In the genomic region with DNA sequence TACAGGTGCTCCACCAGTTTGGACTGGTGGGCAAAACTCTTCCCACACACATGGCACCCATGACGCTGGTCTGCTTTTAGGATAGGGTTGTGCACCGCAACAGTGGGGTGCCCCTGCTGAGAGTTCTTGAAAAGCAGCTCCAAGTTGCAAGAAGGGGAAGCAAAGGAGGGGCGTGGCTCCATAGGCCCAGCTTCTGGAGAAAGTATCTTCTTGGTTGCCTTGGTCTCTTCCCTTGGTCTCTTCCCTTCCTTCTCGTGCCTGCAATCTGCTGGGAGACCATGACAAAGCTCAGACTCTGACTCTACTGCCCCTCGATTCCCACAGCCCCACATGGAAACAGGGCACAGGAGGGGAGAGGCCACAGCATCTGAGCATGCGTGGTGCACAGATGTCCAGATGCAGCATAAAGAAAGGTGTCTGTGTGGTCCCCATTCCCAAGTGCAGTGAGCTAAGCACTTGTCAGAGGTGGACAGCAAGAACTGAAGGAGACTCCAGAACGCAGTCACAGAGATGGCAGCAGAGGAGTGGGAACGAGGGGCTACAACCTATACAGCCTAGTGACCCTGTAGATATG, we compare ENCODE assay signal across 8 mouse cellular contexts. TPM values are rescaled to one million over a fixed set of nuclear protein-coding genes. Genes with fewer than 3 reads are reported as not detected.
DNase-seq lines count a peak whose midpoint lies in the region; ATAC-seq and TF ChIP-seq lines count a peak whose summit lies in the region.

No protein-coding gene starts in this region.

- H3K4me1 ChIP-seq in heart, postnatal 0 days (ENCODE audit: control insufficient read depth, insufficient read depth): peaks cover 14% of the 10 kb centered on the region
- H3K4me1 ChIP-seq in embryonic facial prominence, embryonic 11.5 days (ENCODE audit: control insufficient read depth, insufficient read depth, low read length): no peaks in the 10 kb centered on the region
- 0 out of 2 replicates have a peak, but pooled peaks cover 5% of the 10 kb centered on the region for H3K4me1 ChIP-seq in intestine, postnatal 0 days (replicated peaks; ENCODE audit: control insufficient read depth, insufficient read depth, low read length)

- H3K36me3 ChIP-seq in heart, postnatal 0 days (replicated peaks; ENCODE audit: control insufficient read depth, insufficient read depth, low read length): peaks cover 7% of the 10 kb centered on the region
- H3K36me3 ChIP-seq in embryonic facial prominence, embryonic 11.5 days (replicated peaks; ENCODE audit: control insufficient read depth, insufficient read depth, low read depth, low read length): no peaks in the 10 kb centered on the region
- peaks cover 14% of the 10 kb centered on the region; the same call in 1 of the 2 replicates for H3K36me3 ChIP-seq in intestine, postnatal 0 days (ENCODE audit: control insufficient read depth, insufficient read depth)
- H3K36me3 ChIP-seq in myocyte (ENCODE audit: control insufficient read depth, insufficient read depth): no peaks in the 10 kb centered on the region

- peak overlapping the region; percentile 60 for H3K4me3 ChIP-seq in heart, postnatal 0 days (ENCODE audit: low read depth, low read length)
- H3K4me3 ChIP-seq in embryonic facial prominence, embryonic 11.5 days (ENCODE audit: low read depth, low read length): no peak overlapping the region
- H3K4me3 ChIP-seq in intestine, postnatal 0 days (ENCODE audit: low read depth, low read length): peak overlapping the region; percentile 57
- peak overlapping the region; percentile 69 for H3K4me3 ChIP-seq in myocyte

- 80% methylated on average over 8 of the region's 8 CpGs for WGBS in heart, postnatal 0 days
- WGBS in embryonic facial prominence, embryonic 11.5 days: 88% methylated on average over 8 of the region's 8 CpGs
- WGBS in intestine, postnatal 0 days: 75% methylated on average over 8 of the region's 8 CpGs

- H3K79me2 ChIP-seq in myocyte (ENCODE audit: control insufficient read depth, insufficient read depth): no peaks in the 10 kb centered on the region

- H3K9ac ChIP-seq in heart, postnatal 0 days (replicated peaks; ENCODE audit: low read depth, low read length): no peak overlapping the region
- peak overlapping the region; percentile 72; the same call in 1 of the 2 replicates for H3K9ac ChIP-seq in embryonic facial prominence, embryonic 11.5 days (replicated peaks; ENCODE audit: low read length)
- H3K9ac ChIP-seq in intestine, postnatal 0 days (ENCODE audit: low read depth, low read length): no peak overlapping the region; the same call in 1 of the 2 replicates

- TF ChIP-seq EP300 in heart, postnatal 0 days (IDR thresholded peaks at IDR 0.05; ENCODE audit: low read depth): no peak

- TF ChIP-seq POLR2A in myocyte (IDR thresholded peaks at IDR 0.05; ENCODE audit: insufficient read length, low read depth): no peak

- H3K27ac ChIP-seq in heart, postnatal 0 days (ENCODE audit: low read depth): 0 out of 2 replicates have a peak overlapping the region, but pooled peaks have one; percentile 84
- no peak overlapping the region for H3K27ac ChIP-seq in embryonic facial prominence, embryonic 11.5 days (replicated peaks; ENCODE audit: low read depth, low read length)
- 0 out of 2 replicates have a peak overlapping the region, but pooled peaks have one; percentile 87 for H3K27ac ChIP-seq in intestine, postnatal 0 days (ENCODE audit: low read depth, low read length)

- H3K27me3 ChIP-seq in heart, postnatal 0 days (ENCODE audit: control insufficient read depth, insufficient read depth, low read length): no peaks in the 10 kb centered on the region
- no peaks in the 10 kb centered on the region for H3K27me3 ChIP-seq in embryonic facial prominence, embryonic 11.5 days (ENCODE audit: control insufficient read depth, insufficient read depth, low read length)
- H3K27me3 ChIP-seq in intestine, postnatal 0 days (replicated peaks; ENCODE audit: control insufficient read depth, insufficient read depth, low read length): no peaks in the 10 kb centered on the region
- H3K27me3 ChIP-seq in myocyte (ENCODE audit: control insufficient read depth, insufficient read depth, insufficient read length): no peaks in the 10 kb centered on the region

- ATAC-seq in heart, postnatal 0 days (ENCODE audit: insufficient read depth, low read depth): no peak
- no peak for ATAC-seq in embryonic facial prominence, embryonic 11.5 days (replicated peaks; ENCODE audit: insufficient number of reproducible peaks, low FRiP score, low TSS enrichment, low read depth)
- ATAC-seq in intestine, postnatal 0 days: no peak

- DNase-seq in heart, postnatal 0 days (ENCODE audit: low spot score): no peak
- no peak for DNase-seq in heart, adult 18-20 months
- no peak for DNase-seq in embryonic facial prominence, embryonic 11.5 days (ENCODE audit: low spot score)
- no peak for DNase-seq in right cerebral cortex, adult 2 months (ENCODE audit: low spot score in 2 of 2)
- DNase-seq in thymus, postnatal 36 days: no peak
- no peak for DNase-seq in right cerebral cortex, adult 18-20 months

- no peaks in the 10 kb centered on the region for H3K9me3 ChIP-seq in heart, postnatal 0 days (replicated peaks; ENCODE audit: control insufficient read depth, low read length)
- H3K9me3 ChIP-seq in embryonic facial prominence, embryonic 11.5 days (replicated peaks; ENCODE audit: control insufficient read depth, low read length): no peaks in the 10 kb centered on the region
- H3K9me3 ChIP-seq in intestine, postnatal 0 days (ENCODE audit: control insufficient read depth): no peaks in the 10 kb centered on the region

- H3K4me2 ChIP-seq in heart, postnatal 0 days (ENCODE audit: low read depth, low read length): peak overlapping the region; percentile 63
- H3K4me2 ChIP-seq in embryonic facial prominence, embryonic 11.5 days (ENCODE audit: low read depth, low read length): peak overlapping the region; percentile 83
- H3K4me2 ChIP-seq in intestine, postnatal 0 days (replicated peaks; ENCODE audit: low read depth): peak overlapping the region; percentile 75
- peak overlapping the region; percentile 81 for H3K4me2 ChIP-seq in myocyte (ENCODE audit: low read depth)

- TF ChIP-seq CTCF in heart, postnatal 0 days (IDR thresholded peaks at IDR 0.05; ENCODE audit: low read depth): no peak
- TF ChIP-seq CTCF in intestine, postnatal 0 days (IDR thresholded peaks at IDR 0.05; ENCODE audit: low read depth): no peak

- H3ac ChIP-seq in myocyte (ENCODE audit: control insufficient read depth, insufficient read length): no peak overlapping the region

TF ChIP-seq in myocyte, 11 proteins besides CTCF, POLR2A, EP300 and RAD21:
- TF ChIP-seq MYOG (IDR thresholded peaks at IDR 0.05; ENCODE audit: control insufficient read depth in 1 of 3, insufficient read depth in 1 of 3, insufficient read length in 2 of 3, low read depth in 2 of 3) (no peak), MAX (IDR thresholded peaks at IDR 0.05; ENCODE audit: low read depth) (no peak), MYOD1 (IDR thresholded peaks at IDR 0.05; ENCODE audit: control insufficient read depth in 1 of 3, insufficient read length in 2 of 3, low read depth in 2 of 3) (no peak), E2F4 (IDR thresholded peaks at IDR 0.05; ENCODE audit: insufficient read depth) (no peak), TCF12 (IDR thresholded peaks at IDR 0.05; ENCODE audit: insufficient read depth, poor library complexity, severe bottlenecking) (no peak)

RNA-seq across cellular contexts. Expression of a gene that starts 1.1 kb away (rescaled TPM):
- 12.1 and 24.7 TPM in 2 replicates for total RNA-seq in heart, postnatal 0 days (2014; rRNA removed; ENCODE audit: low replicate concordance)
- polyA plus RNA-seq in heart, postnatal 0 days (2015; fragmentation: Nextera tagmentation; extraction: Ambion mirVana): 3.3 and 3.7 TPM in 2 replicates
- 1 to 10 TPM; 3.4 to 3.7 TPM for total RNA-seq in heart, adult 18-20 months (2021)
- polyA plus RNA-seq in embryonic facial prominence, embryonic 11.5 days (2014; fragmentation: Nextera tagmentation; extraction: Ambion mirVana): 6.1 TPM in 2 replicates
- polyA plus RNA-seq in intestine, postnatal 0 days (2015; fragmentation: Nextera tagmentation; extraction: Ambion mirVana): 6.8 and 8.0 TPM in 2 replicates
- polyA plus RNA-seq in myocyte (2012; fragmentation: generic; extraction: Trizol): 3.0 TPM

RNA-seq across cellular contexts. Expression of a gene that starts 5.4 kb away (rescaled TPM):
- total RNA-seq in heart, postnatal 0 days (2014; rRNA removed; ENCODE audit: low replicate concordance): 2.4 and 3.2 TPM in 2 replicates
- polyA plus RNA-seq in heart, postnatal 0 days (2015; fragmentation: Nextera tagmentation; extraction: Ambion mirVana): 2.8 TPM in 2 replicates
- total RNA-seq in heart, adult 18-20 months (2021): 1 to 10 TPM; 1.6 to 1.7 TPM
- polyA plus RNA-seq in embryonic facial prominence, embryonic 11.5 days (2014; fragmentation: Nextera tagmentation; extraction: Ambion mirVana): 6.7 and 7.1 TPM in 2 replicates
- 4.7 and 5.8 TPM in 2 replicates for polyA plus RNA-seq in intestine, postnatal 0 days (2015; fragmentation: Nextera tagmentation; extraction: Ambion mirVana)
- polyA plus RNA-seq in myocyte (2012; fragmentation: generic; extraction: Trizol): 0.34 TPM

RNA-seq across cellular contexts. Expression of a gene that starts 14.3 kb away (rescaled TPM):
- 6.4 and 11.3 TPM in 2 replicates for total RNA-seq in heart, postnatal 0 days (2014; rRNA removed; ENCODE audit: low replicate concordance)
- 3.2 and 3.3 TPM in 2 replicates for polyA plus RNA-seq in heart, postnatal 0 days (2015; fragmentation: Nextera tagmentation; extraction: Ambion mirVana)
- 1 to 10 TPM; 2.4 to 3.3 TPM for total RNA-seq in heart, adult 18-20 months (2021)
- 7.9 and 8.2 TPM in 2 replicates for polyA plus RNA-seq in embryonic facial prominence, embryonic 11.5 days (2014; fragmentation: Nextera tagmentation; extraction: Ambion mirVana)
- polyA plus RNA-seq in intestine, postnatal 0 days (2015; fragmentation: Nextera tagmentation; extraction: Ambion mirVana): 4.8 and 5.2 TPM in 2 replicates
- polyA plus RNA-seq in myocyte (2012; fragmentation: generic; extraction: Trizol): 1.2 TPM

RNA-seq across cellular contexts. Expression of a gene that starts 16.5 kb away (rescaled TPM):
- total RNA-seq in heart, postnatal 0 days (2014; rRNA removed; ENCODE audit: low replicate concordance): 5.8 TPM in 2 replicates
- 3.0 and 3.8 TPM in 2 replicates for polyA plus RNA-seq in heart, postnatal 0 days (2015; fragmentation: Nextera tagmentation; extraction: Ambion mirVana)
- 1 to 10 TPM; 3.4 to 5.1 TPM for total RNA-seq in heart, adult 18-20 months (2021)
- 5.6 and 7.8 TPM in 2 replicates for polyA plus RNA-seq in embryonic facial prominence, embryonic 11.5 days (2014; fragmentation: Nextera tagmentation; extraction: Ambion mirVana)
- polyA plus RNA-seq in intestine, postnatal 0 days (2015; fragmentation: Nextera tagmentation; extraction: Ambion mirVana): 7.3 and 9.0 TPM in 2 replicates
- polyA plus RNA-seq in myocyte (2012; fragmentation: generic; extraction: Trizol): 3.6 TPM

RNA-seq across cellular contexts. Expression of a gene that starts 29.5 kb away (rescaled TPM):
- total RNA-seq in heart, postnatal 0 days (2014; rRNA removed; ENCODE audit: low replicate concordance): 8.1 and 15.5 TPM in 2 replicates
- 11.3 and 13.4 TPM in 2 replicates for polyA plus RNA-seq in heart, postnatal 0 days (2015; fragmentation: Nextera tagmentation; extraction: Ambion mirVana)
- total RNA-seq in heart, adult 18-20 months (2021): 1 to 10 TPM; 1.7 to 2.4 TPM
- polyA plus RNA-seq in embryonic facial prominence, embryonic 11.5 days (2014; fragmentation: Nextera tagmentation; extraction: Ambion mirVana): 27.3 and 29.8 TPM in 2 replicates
- 18.6 and 22.0 TPM in 2 replicates for polyA plus RNA-seq in intestine, postnatal 0 days (2015; fragmentation: Nextera tagmentation; extraction: Ambion mirVana)
- 11.6 TPM for polyA plus RNA-seq in myocyte (2012; fragmentation: generic; extraction: Trizol)
